Mouse (Mus musculus) G1E (cell line): ENCODE results near the gene Itga1.

Source experiments
- CTCF ChIP-seq: IDR thresholded peaks from 2 replicates; pipeline ENCODE4 v1.5.1; 2012; ENCODE audit warnings: low read depth, low read length, inconsistent platforms, mixed read lengths
- GATA1 ChIP-seq: IDR thresholded peaks from 2 replicates; pipeline ENCODE4 v1.6.1; 2012; ENCODE audit warnings: borderline replicate concordance, low read length, inconsistent platforms, mixed read lengths

- TF ChIP-seq CTCF (no peak), GATA1 (no peak)
Observed at GRCm38 (mm10) chr13:115142066-115142465, 40.3 kb upstream of the Itga1 start.
